ENCODE assay signal across 7 mouse cellular contexts in genomic region chr17:8140210-8140609, GRCm38 (mm10). TPM values are rescaled to one million over a fixed set of nuclear protein-coding genes. Genes with fewer than 3 reads are reported as not detected.
"Had no signal": no experiment of that assay in that cellular context is flagged by ENCODE, and none has a peak within 500 bp of the region (broad histone marks: within the 10 kb centered on the region; RNA-seq: fewer than 3 reads in every experiment).

No protein-coding gene starts in this region.

RNA-seq across cellular contexts. Expression of gene Gm49673, which starts 7.4 kb away (rescaled TPM):
- total RNA-seq: liver, adult 2 months; megakaryocyte-erythroid progenitor cell, adult 5-6 weeks had no signal
- polyA plus RNA-seq: liver, embryonic 13.5 days; liver, embryonic 16.5 days; macrophage; midbrain, embryonic 11.5 days; myocyte had no signal
